Mouse (Mus musculus) forebrain, embryonic 15.5 days (tissue): ENCODE data around the gene Fanci. TPM values are rescaled to one million over a fixed set of nuclear protein-coding genes. Genes with fewer than 3 reads are reported as not detected.

Source experiments
- ATAC-seq: fragments of 200-750 bp; cut with Nextera tagmentation; replicated peaks from 2 replicates; pipeline ENCODE4 v1.8.0; 2017; ENCODE audit warnings: mild to moderate bottlenecking, moderate TSS enrichment, moderate library complexity
- H3K27ac ChIP-seq: fragments of 300-500 bp; sonication (generic); replicated peaks from 2 replicates; pipeline ENCODE4 v1.5.1; 2015; ENCODE audit warnings: mild to moderate bottlenecking, inconsistent platforms
- H3K27me3 ChIP-seq: fragments of 300-500 bp; sonication (generic); 2 replicates; pipeline ENCODE4 v1.6.1; 2015; ENCODE audit warnings: inconsistent platforms
- H3K36me3 ChIP-seq: fragments of 300-500 bp; sonication (generic); 2 replicates; pipeline ENCODE4 v1.6.1; 2015; ENCODE audit warnings: mild to moderate bottlenecking, inconsistent platforms
- H3K4me1 ChIP-seq: fragments of 300-500 bp; sonication (generic); 2 replicates; pipeline ENCODE4 v1.6.1; 2015; ENCODE audit warnings: inconsistent platforms
- H3K4me2 ChIP-seq: fragments of 300-500 bp; sonication (generic); replicated peaks from 2 replicates; pipeline ENCODE4 v1.6.1; 2015; ENCODE audit warnings: mild to moderate bottlenecking, inconsistent platforms
- H3K4me3 ChIP-seq: fragments of 300-500 bp; sonication (generic); 2 replicates; pipeline ENCODE4 v1.5.1; 2015; ENCODE audit warnings: mild to moderate bottlenecking, inconsistent platforms
- H3K9ac ChIP-seq: fragments of 300-500 bp; sonication (generic); replicated peaks from 2 replicates; pipeline ENCODE4 v1.6.1; 2015; ENCODE audit warnings: mild to moderate bottlenecking, inconsistent platforms
- H3K9me3 ChIP-seq: fragments of 300-500 bp; sonication (generic); 2 replicates; pipeline ENCODE4 v1.6.1; 2016; ENCODE audit warnings: inconsistent platforms
- WGBS: fragments of 180-500 bp; shearing (Covaris S2); methylation state at CpG from one replicate; pipeline ENCODE4 v1.1.7; 2015; ENCODE audit warnings: mixed read lengths; 5-methylcytosine and 5-hydroxymethylcytosine counted together
- polyA plus RNA-seq: library from polyadenylated mRNA; unstranded; fragments of >200 nt; fragmentation: Nextera tagmentation; extraction: Ambion mirVana; gene quantifications from 2 replicates; pipeline ENCODE4 v1.2.1, GENCODE M21; 2015

The Fanci gene
- polyA plus RNA-seq: 5.8 and 7.2 TPM in 2 replicates

GRCm38 (mm10) chr7:79391883-79392649 lies at the start of gene Fanci:
TSS of gene Fanci (plus strand) at chr7:79391929.
- peaks cover 15% of the 10 kb centered on the region for H3K4me1 ChIP-seq
- no peaks in the 10 kb centered on the region for H3K36me3 ChIP-seq
- WGBS: under 1% methylated on average over 44 of the region's 44 CpGs
- peak; percentile 94 for ATAC-seq
- peak within 1 kb of the TSS; percentile 74 for H3K9ac ChIP-seq
- peak within 1 kb of the TSS; percentile 89 for H3K4me2 ChIP-seq
- no peaks in the 10 kb centered on the region for H3K27me3 ChIP-seq
- peak within 1 kb of the TSS; percentile 91 for H3K27ac ChIP-seq
- no peaks in the 10 kb centered on the region for H3K9me3 ChIP-seq
- H3K4me3 ChIP-seq: peak within 1 kb of the TSS; percentile 62

GRCm38 (mm10) chr7:79345902-79346301 lies 45.8 kb upstream of the Fanci start:
- no peak overlapping the region for H3K4me3 ChIP-seq
- no peak overlapping the region for H3K4me2 ChIP-seq
- no peak overlapping the region for H3K9ac ChIP-seq
- no peak overlapping the region for H3K27ac ChIP-seq
- no peak for ATAC-seq
- H3K9me3 ChIP-seq: no peaks in the 10 kb centered on the region
- no peaks in the 10 kb centered on the region for H3K4me1 ChIP-seq
- H3K36me3 ChIP-seq: peaks cover 21% of the 10 kb centered on the region
- 53% methylated on average over 4 of the region's 4 CpGs for WGBS
- H3K27me3 ChIP-seq: no peaks in the 10 kb centered on the region

- no peak overlapping the region for H3K27ac ChIP-seq
- peaks cover 24% of the 10 kb centered on the region for H3K36me3 ChIP-seq
- 82% methylated on average over 8 of the region's 8 CpGs for WGBS
- ATAC-seq: no peak
- no peaks in the 10 kb centered on the region for H3K27me3 ChIP-seq
- H3K4me1 ChIP-seq: no peaks in the 10 kb centered on the region
- H3K4me2 ChIP-seq: no peak overlapping the region
- H3K9ac ChIP-seq: no peak overlapping the region
- H3K9me3 ChIP-seq: no peaks in the 10 kb centered on the region
- no peak overlapping the region for H3K4me3 ChIP-seq
Observed at GRCm38 (mm10) chr7:79346555-79347075, 45.1 kb upstream of the Fanci start.

GRCm38 (mm10) chr7:79347108-79347813 lies 44.5 kb upstream of the Fanci start:
- WGBS: 80% methylated on average over 13 of the region's 13 CpGs
- H3K27me3 ChIP-seq: no peaks in the 10 kb centered on the region
- H3K36me3 ChIP-seq: peaks cover 28% of the 10 kb centered on the region
- H3K27ac ChIP-seq: no peak overlapping the region
- no peak for ATAC-seq
- no peaks in the 10 kb centered on the region for H3K4me1 ChIP-seq
- no peak overlapping the region for H3K4me3 ChIP-seq
- no peak overlapping the region for H3K4me2 ChIP-seq
- H3K9ac ChIP-seq: no peak overlapping the region
- no peaks in the 10 kb centered on the region for H3K9me3 ChIP-seq

GRCm38 (mm10) chr7:79348816-79349215 lies 42.9 kb upstream of the Fanci start:
- no peak for ATAC-seq
- 79% methylated on average over 8 of the region's 8 CpGs for WGBS
- peaks cover 35% of the 10 kb centered on the region for H3K36me3 ChIP-seq
- no peaks in the 10 kb centered on the region for H3K9me3 ChIP-seq
- H3K4me3 ChIP-seq: no peak overlapping the region
- H3K27me3 ChIP-seq: no peaks in the 10 kb centered on the region
- H3K4me1 ChIP-seq: no peaks in the 10 kb centered on the region
- no peak overlapping the region for H3K4me2 ChIP-seq
- no peak overlapping the region for H3K9ac ChIP-seq
- H3K27ac ChIP-seq: no peak overlapping the region

- Histone ChIP-seq H3K4me1 (no peaks in the 10 kb centered on the region), H3K4me2 (no peak overlapping the region), H3K9ac (no peak overlapping the region), H3K9me3 (no peaks in the 10 kb centered on the region), H3K27ac (no peak overlapping the region), H3K4me3 (no peak overlapping the region), H3K27me3 (no peaks in the 10 kb centered on the region), H3K36me3 (peaks cover 43% of the 10 kb centered on the region)
- peak; percentile 69 for ATAC-seq
- 39% methylated on average over 12 of the region's 12 CpGs for WGBS
Observed at GRCm38 (mm10) chr7:79349738-79350386, 41.9 kb upstream of the Fanci start.

- H3K4me3 ChIP-seq: no peak overlapping the region
- WGBS: 86% methylated on average over 15 of the region's 15 CpGs
- H3K9me3 ChIP-seq: no peaks in the 10 kb centered on the region
- ATAC-seq: no peak
- H3K27ac ChIP-seq: no peak overlapping the region
- peaks cover 67% of the 10 kb centered on the region for H3K36me3 ChIP-seq
- no peak overlapping the region for H3K4me2 ChIP-seq
- H3K9ac ChIP-seq: no peak overlapping the region
- H3K4me1 ChIP-seq: peaks cover 19% of the 10 kb centered on the region
- H3K27me3 ChIP-seq: no peaks in the 10 kb centered on the region
Observed at GRCm38 (mm10) chr7:79358350-79359182, 33.2 kb upstream of the Fanci start.

- H3K9me3 ChIP-seq: no peaks in the 10 kb centered on the region
- WGBS: 90% methylated on average over 3 of the region's 3 CpGs
- ATAC-seq: no peak
- no peaks in the 10 kb centered on the region for H3K27me3 ChIP-seq
- H3K4me3 ChIP-seq: no peak overlapping the region
- H3K9ac ChIP-seq: no peak overlapping the region
- H3K27ac ChIP-seq: no peak overlapping the region
- H3K4me1 ChIP-seq: peaks cover 19% of the 10 kb centered on the region
- H3K36me3 ChIP-seq: peaks cover 62% of the 10 kb centered on the region
- no peak overlapping the region for H3K4me2 ChIP-seq
Observed at GRCm38 (mm10) chr7:79359183-79359435, 32.6 kb upstream of the Fanci start.

GRCm38 (mm10) chr7:79360056-79360455 lies 31.7 kb upstream of the Fanci start:
- Histone ChIP-seq H3K9me3 (no peaks in the 10 kb centered on the region), H3K9ac (no peak overlapping the region), H3K27ac (no peak overlapping the region), H3K4me2 (no peak overlapping the region), H3K4me3 (no peak overlapping the region), H3K36me3 (peaks cover 55% of the 10 kb centered on the region), H3K4me1 (peaks cover 19% of the 10 kb centered on the region), H3K27me3 (no peaks in the 10 kb centered on the region)
- ATAC-seq: no peak
- 71% methylated on average over 11 of the region's 11 CpGs for WGBS

GRCm38 (mm10) chr7:79362208-79362607 lies 29.5 kb upstream of the Fanci start:
- WGBS: 32% methylated on average over 8 of the region's 8 CpGs

GRCm38 (mm10) chr7:79362830-79363229 lies 28.9 kb upstream of the Fanci start:
- no peak for ATAC-seq
- Histone ChIP-seq H3K4me1 (peaks cover 19% of the 10 kb centered on the region), H3K4me3 (no peak overlapping the region), H3K4me2 (no peak overlapping the region), H3K36me3 (peaks cover 40% of the 10 kb centered on the region), H3K9me3 (no peaks in the 10 kb centered on the region), H3K27me3 (no peaks in the 10 kb centered on the region), H3K27ac (peak overlapping the region; percentile 82), H3K9ac (no peak overlapping the region)
- WGBS: 82% methylated on average over 7 of the region's 7 CpGs

More at GRCm38 (mm10) chr7:79362208-79362607, 29.5 kb upstream of the Fanci start:
- Histone ChIP-seq H3K9ac (no peak overlapping the region), H3K27me3 (no peaks in the 10 kb centered on the region), H3K4me1 (peaks cover 19% of the 10 kb centered on the region), H3K4me3 (no peak overlapping the region), H3K36me3 (peaks cover 43% of the 10 kb centered on the region), H3K9me3 (no peaks in the 10 kb centered on the region), H3K27ac (peak overlapping the region; percentile 82), H3K4me2 (no peak overlapping the region)
- ATAC-seq: peak; percentile 89
